Mouse (Mus musculus) heart, adult 2 months (tissue): Measurements from ENCODE around the gene Tmem39b.

Experiments used
- CTCF ChIP-seq: fragments of 200-600 bp; IDR thresholded peaks from 2 replicates; pipeline ENCODE4 v1.8.1; 2022; ENCODE audit warnings: antibody characterized with exemption, mild to moderate bottlenecking, moderate library complexity
- POLR2A ChIP-seq: fragments of 200-500 bp; IDR thresholded peaks from 2 replicates; pipeline ENCODE4 v1.6.1; 2011; ENCODE audit warnings: mild to moderate bottlenecking, low read depth, low read length, control low read depth; ENCODE audit not compliant: insufficient read depth

DNA sequence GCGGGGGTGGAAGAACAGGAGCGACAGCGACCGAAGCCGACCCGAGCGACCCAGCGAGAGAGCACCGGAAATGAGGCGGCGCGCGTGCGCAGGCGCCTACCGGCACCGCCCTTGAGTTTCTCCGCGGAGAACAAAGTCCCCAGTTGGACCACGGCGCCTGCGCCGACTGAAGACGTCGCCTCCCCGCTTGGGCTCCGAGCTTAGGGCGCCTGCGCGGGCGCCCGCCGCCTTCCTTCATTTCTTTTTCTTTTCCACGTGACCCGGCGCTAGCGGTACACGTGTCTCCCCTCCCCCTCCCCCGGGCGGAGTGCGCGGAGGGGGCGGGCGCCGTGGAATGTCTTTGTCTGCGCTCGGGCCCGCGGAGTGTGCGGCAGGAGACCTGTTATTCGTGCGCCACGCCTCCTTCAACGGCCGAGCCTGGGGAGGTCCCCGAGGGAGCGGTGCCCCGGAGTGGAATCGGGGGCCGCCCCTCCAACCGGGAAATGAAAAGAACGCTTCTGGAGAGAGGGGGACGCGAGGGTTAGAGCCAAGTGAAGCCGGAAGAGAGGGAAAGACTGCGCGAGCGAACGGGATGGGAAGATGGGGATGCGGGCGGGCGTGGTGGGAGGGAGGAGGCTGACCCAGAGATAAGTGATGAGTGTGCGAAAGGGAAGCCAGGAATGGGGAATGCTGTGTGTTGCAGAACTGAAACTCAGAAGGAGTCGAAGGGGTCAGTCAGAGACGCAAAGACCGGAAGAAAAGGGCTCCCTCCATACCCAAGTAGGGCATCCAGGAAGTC, 45.8 kb upstream of the Tmem39b start, which contains the start of gene Khdrbs1:
- TF ChIP-seq CTCF (no peak), POLR2A (peak; percentile 81)
